In the genomic region with DNA sequence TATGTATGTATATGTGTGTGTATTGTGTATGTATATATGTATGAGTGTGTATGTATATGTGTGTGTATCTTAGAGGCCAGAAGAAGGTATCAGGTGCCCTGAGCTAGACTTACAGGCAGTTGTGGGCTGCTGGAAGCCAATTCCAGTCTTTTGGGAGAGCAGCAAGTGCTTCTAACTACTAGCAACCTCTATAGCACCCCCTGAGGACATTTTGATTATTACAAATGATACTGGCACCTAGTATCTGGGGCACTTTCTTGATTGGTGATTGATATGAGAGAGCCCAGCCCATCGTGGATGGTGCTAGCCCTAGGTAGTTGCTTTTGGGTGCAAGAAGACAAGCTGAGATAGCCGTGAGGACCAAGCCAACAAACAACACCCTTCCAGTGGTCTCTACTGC, we compare ENCODE assay signal across 10 mouse cellular contexts.
DNase-seq lines count a peak whose midpoint lies in the region; ATAC-seq and TF ChIP-seq lines count a peak whose summit lies in the region.
"Had no signal": no experiment of that assay in that cellular context is flagged by ENCODE, and none has a peak within 500 bp of the region (broad histone marks: within the 10 kb centered on the region; RNA-seq: fewer than 3 reads in every experiment).

No protein-coding gene starts in this region.

- 68% methylated on average over 2 of the region's 2 CpGs for WGBS in limb, embryonic 14.5 days
- WGBS in limb, embryonic 10.5 days: 67% methylated on average over 2 of the region's 2 CpGs
- 69% methylated on average over 2 of the region's 2 CpGs for WGBS in forebrain, embryonic 12.5 days

- no peaks in the 10 kb centered on the region for H3K27me3 ChIP-seq in limb, embryonic 14.5 days (ENCODE audit: control insufficient read depth, insufficient read depth, low read length)
- H3K27me3 ChIP-seq in limb, embryonic 10.5 days (ENCODE audit: low read depth, poor library complexity, severe bottlenecking): no peaks in the 10 kb centered on the region
- peaks cover 2 to 3% of the 10 kb centered on the region in 2 experiments; a peak in 3 of 4 replicates for H3K27me3 ChIP-seq in MEL (ENCODE audit: control insufficient read depth in 1 of 2, insufficient read depth in 2 of 2, low read length in 2 of 2)
- H3K27me3 ChIP-seq in forebrain, embryonic 12.5 days: no peaks in the 10 kb centered on the region

- peaks cover 42% of the 10 kb centered on the region for H3K36me3 ChIP-seq in limb, embryonic 14.5 days (ENCODE audit: control insufficient read depth, insufficient read depth, low read length)
- H3K36me3 ChIP-seq in limb, embryonic 10.5 days: peaks cover 2% of the 10 kb centered on the region; the same call in 1 of the 2 replicates
- no peaks in the 10 kb centered on the region for H3K36me3 ChIP-seq in MEL (ENCODE audit: control insufficient read depth in 1 of 2, insufficient read depth in 2 of 2, low read length in 2 of 2)
- no peaks in the 10 kb centered on the region for H3K36me3 ChIP-seq in forebrain, embryonic 12.5 days (replicated peaks)

- no peaks in the 10 kb centered on the region for H3K79me2 ChIP-seq in MEL (ENCODE audit: control insufficient read depth, insufficient read depth, low read length, poor library complexity)

- DNase-seq in gastrocnemius, adult 2 months: no peak
- DNase-seq in gastrocnemius, postnatal 14 days: no peak
- DNase-seq in limb, embryonic 14.5 days (ENCODE audit: low spot score): peak; percentile 54
- no peak for DNase-seq in limb, embryonic 10.5 days (ENCODE audit: low spot score)
- DNase-seq in MEL (ENCODE audit: low read depth, low spot score): peak; percentile 50
- DNase-seq in lung, postnatal 36 days: peak; percentile 71
- DNase-seq in urinary bladder, adult 18-20 months (ENCODE audit: low spot score in 2 of 2): no peak
- DNase-seq: cerebellum, adult 9-10 months; layer of hippocampus, postnatal 36 days had no signal

- no peaks in the 10 kb centered on the region for H3K4me1 ChIP-seq in limb, embryonic 14.5 days (ENCODE audit: control insufficient read depth, insufficient read depth, low read length)
- H3K4me1 ChIP-seq in limb, embryonic 10.5 days: no peaks in the 10 kb centered on the region
- H3K4me1 ChIP-seq in MEL (ENCODE audit: control insufficient read depth in 1 of 2, insufficient read depth in 2 of 2, low read length in 2 of 2): no peaks in the 10 kb centered on the region
- H3K4me1 ChIP-seq in forebrain, embryonic 12.5 days: no peaks in the 10 kb centered on the region

- intact Hi-C loops in gastrocnemius, adult 2 months (cut with DNase I): no loop called here
- intact Hi-C loops in gastrocnemius, postnatal 14 days (cut with DNase I; ENCODE audit: low total_unique reads): loop anchor here (10.0 kb wide), 2 partner anchors 83 to 113 kb away; no protein-coding TSS in a partner anchor

- H3K9ac ChIP-seq in limb, embryonic 14.5 days (ENCODE audit: low read depth, low read length, severe bottlenecking): no peak overlapping the region
- H3K9ac ChIP-seq in MEL (ENCODE audit: control insufficient read depth, low read depth, low read length, poor library complexity, severe bottlenecking): no peak overlapping the region
- H3K9ac ChIP-seq in forebrain, embryonic 12.5 days: no peak overlapping the region

- ATAC-seq in limb, embryonic 14.5 days (ENCODE audit: low FRiP score, low read depth): no peak
- ATAC-seq in forebrain, embryonic 12.5 days (ENCODE audit: low FRiP score): no peak

- TF ChIP-seq EP300 in MEL (IDR thresholded peaks at IDR 0.05; ENCODE audit: low read depth in 1 of 2, low read length in 2 of 2): no peak

- no peak; the same call in 1 of the 2 replicates for TF ChIP-seq RAD21 in MEL (IDR thresholded peaks at IDR 0.05; ENCODE audit: low read depth, low read length)

- no peak overlapping the region for H3K4me2 ChIP-seq in limb, embryonic 14.5 days (replicated peaks; ENCODE audit: low read depth, low read length, severe bottlenecking)
- no peak overlapping the region for H3K4me2 ChIP-seq in forebrain, embryonic 12.5 days

- H3K4me3 ChIP-seq in gastrocnemius, adult 2 months: no peak overlapping the region
- no peak overlapping the region for H3K4me3 ChIP-seq in limb, embryonic 14.5 days (replicated peaks; ENCODE audit: low read length)
- no peak overlapping the region for H3K4me3 ChIP-seq in limb, embryonic 10.5 days
- no peak overlapping the region for H3K4me3 ChIP-seq in MEL (ENCODE audit: control insufficient read depth in 1 of 2, insufficient read depth in 1 of 2, low read depth in 2 of 2, low read length in 2 of 2)
- H3K4me3 ChIP-seq in forebrain, embryonic 12.5 days (replicated peaks): no peak overlapping the region

- no peak for TF ChIP-seq POLR2A in limb, embryonic 14.5 days (IDR thresholded peaks at IDR 0.05; ENCODE audit: borderline replicate concordance, extremely low read depth, insufficient read depth, insufficient read length)
- no peak for TF ChIP-seq POLR2A in MEL (IDR thresholded peaks at IDR 0.05; ENCODE audit: control insufficient read depth in 1 of 2, insufficient read depth in 1 of 2, low read depth in 1 of 2, low read length in 2 of 2, poor library complexity in 1 of 2)

- peak; percentile 51 for TF ChIP-seq CTCF in gastrocnemius, adult 2 months (IDR thresholded peaks at IDR 0.05)
- TF ChIP-seq CTCF in MEL (IDR thresholded peaks at IDR 0.05 in 2 of 3, conservative IDR thresholded peaks at IDR 0.05 in 1 of 3; ENCODE audit: control insufficient read depth in 1 of 3, insufficient read depth in 1 of 3, low read depth in 2 of 3, low read length in 3 of 3, poor library complexity in 1 of 3, severe bottlenecking in 1 of 3): peak in 2 of 3 experiments; percentile 36 to 42; a peak in 4 of 6 replicates

- H3K9me3 ChIP-seq in limb, embryonic 14.5 days (ENCODE audit: control insufficient read depth, low read length): no peaks in the 10 kb centered on the region
- H3K9me3 ChIP-seq in limb, embryonic 10.5 days (replicated peaks): no peaks in the 10 kb centered on the region
- no peaks in the 10 kb centered on the region for H3K9me3 ChIP-seq in MEL (replicated peaks; ENCODE audit: insufficient read depth, low read length)
- H3K9me3 ChIP-seq in forebrain, embryonic 12.5 days: no peaks in the 10 kb centered on the region

- H3K27ac ChIP-seq in gastrocnemius, adult 2 months: peak overlapping the region; percentile 54
- H3K27ac ChIP-seq in limb, embryonic 14.5 days (replicated peaks; ENCODE audit: low read depth, low read length): no peak overlapping the region
- H3K27ac ChIP-seq in limb, embryonic 10.5 days: no peak overlapping the region
- H3K27ac ChIP-seq in MEL (ENCODE audit: control insufficient read depth, low read depth, low read length): no peak overlapping the region
- H3K27ac ChIP-seq in forebrain, embryonic 12.5 days: no peak overlapping the region

TF ChIP-seq in MEL, 35 proteins besides CTCF, POLR2A, EP300 and RAD21:
- TF ChIP-seq NELFE (IDR thresholded peaks at IDR 0.05; ENCODE audit: low read depth, low read length) (no peak), TBP (IDR thresholded peaks at IDR 0.05; ENCODE audit: low read depth, low read length) (no peak), GABPA (IDR thresholded peaks at IDR 0.05; ENCODE audit: low read depth, low read length) (no peak), USF1 (IDR thresholded peaks at IDR 0.05; ENCODE audit: low read depth, low read length) (no peak), ZKSCAN1 (IDR thresholded peaks at IDR 0.05; ENCODE audit: low read depth, low read length) (no peak), POLR2AphosphoS5 (IDR thresholded peaks at IDR 0.05; ENCODE audit: borderline replicate concordance, low read depth, low read length) (no peak), CHD2 (IDR thresholded peaks at IDR 0.05; ENCODE audit: low read length) (no peak), MXI1 (IDR thresholded peaks at IDR 0.05; ENCODE audit: low read depth, low read length) (no peak), SIN3A (IDR thresholded peaks at IDR 0.05; ENCODE audit: low read length) (no peak), TCF12 (IDR thresholded peaks at IDR 0.05; ENCODE audit: low read depth, low read length) (no peak), ZNF384 (IDR thresholded peaks at IDR 0.05; ENCODE audit: low read depth, low read length) (no peak), BHLHE40 (IDR thresholded peaks at IDR 0.05; ENCODE audit: borderline replicate concordance, low read depth, low read length) (no peak), UBTF (IDR thresholded peaks at IDR 0.05; ENCODE audit: borderline replicate concordance, insufficient read depth, low read depth, low read length) (no peak), HCFC1 (IDR thresholded peaks at IDR 0.05; ENCODE audit: low read depth, low read length) (no peak)

Comparison
In these comparisons a context has a peak if more than half of its experiments do, and no peak if none do; other contexts are left out.
1. DNase-seq: peak in limb, embryonic 14.5 days (single experiment), MEL (single experiment) and lung, postnatal 36 days (single experiment); none in gastrocnemius, adult 2 months (single experiment), gastrocnemius, postnatal 14 days (single experiment), limb, embryonic 10.5 days (single experiment) and urinary bladder, adult 18-20 months (0 of 2).